Mouse (Mus musculus) layer of hippocampus, postnatal 36 days (tissue): Measurements from ENCODE around the gene Kif2c. TPM values are rescaled to one million over a fixed set of nuclear protein-coding genes. Genes with fewer than 3 reads are reported as not detected.

ENCODE experiments used
- DNase-seq, 2 experiments: peaks; one replicate each; pipeline ENCODE4 v3.0.0; 2022
- total RNA-seq, 2 experiments: library from RNA; stranded (reverse); gene quantifications; 2 replicates each; pipeline ENCODE4 v1.2.3; 2021

Kif2c gene
- total RNA-seq, 2 experiments from 2014 or later: 0.40 to 0.46 TPM

- DNase-seq: no peak
Measured at GRCm38 (mm10) chr4:117134601-117134995, 47.8 kb downstream of the Kif2c start.

- DNase-seq: peak; percentile 97 to 98
Measured at GRCm38 (mm10) chr4:117133817-117134600, 48.4 kb downstream of the Kif2c start, which contains the start of gene Plk3. Plk3 (minus strand) TSS chr4:117133963.

GRCm38 (mm10) chr4:117133366-117133796 lies 49.1 kb downstream of the Kif2c start:
- DNase-seq: peak in 1 of 2 experiments; percentile 30

- no peak for DNase-seq
Measured at GRCm38 (mm10) chr4:117132794-117133143, 49.7 kb downstream of the Kif2c start.

- DNase-seq: no peak
Measured at GRCm38 (mm10) chr4:117131890-117132793, 50.3 kb downstream of the Kif2c start.

GRCm38 (mm10) chr4:117131198-117131597 lies 51.2 kb downstream of the Kif2c start:
- no peak for DNase-seq

- DNase-seq: no peak
Measured at GRCm38 (mm10) chr4:117130790-117131189, 51.6 kb downstream of the Kif2c start.

GRCm38 (mm10) chr4:117127991-117128686 lies 54.3 kb downstream of the Kif2c start:
- DNase-seq: no peak

GRCm38 (mm10) chr4:117126675-117127290 lies 55.7 kb downstream of the Kif2c start, which contains the start of gene Tctex1d4:
Tctex1d4 (plus strand) TSS chr4:117126794.
- no peak for DNase-seq

- no peak for DNase-seq
Measured at GRCm38 (mm10) chr4:117125910-117126674, 56.3 kb downstream of the Kif2c start.

GRCm38 (mm10) chr4:117125348-117125909 lies 57.0 kb downstream of the Kif2c start, which contains the start of gene Btbd19:
Btbd19 (minus strand) TSS chr4:117125725.
- DNase-seq: peak; percentile 68 to 81

- no peak for DNase-seq
Measured at GRCm38 (mm10) chr4:117124518-117125347, 57.7 kb downstream of the Kif2c start.

GRCm38 (mm10) chr4:117124218-117124517 lies 58.3 kb downstream of the Kif2c start:
- no peak for DNase-seq

GRCm38 (mm10) chr4:117123546-117124217 lies 58.8 kb downstream of the Kif2c start:
- DNase-seq: no peak

GRCm38 (mm10) chr4:117122209-117122608 lies 60.2 kb downstream of the Kif2c start:
- no peak for DNase-seq

GRCm38 (mm10) chr4:117120445-117121414 lies 61.7 kb downstream of the Kif2c start:
- DNase-seq: peak; percentile 93

- no peak for DNase-seq
Measured at GRCm38 (mm10) chr4:117120052-117120444, 62.4 kb downstream of the Kif2c start.

- DNase-seq: no peak
Measured at GRCm38 (mm10) chr4:117119636-117120035, 62.8 kb downstream of the Kif2c start.
